Mouse (Mus musculus): ENCODE measurements around the gene Fam83g. TPM values are rescaled to one million over a fixed set of nuclear protein-coding genes. Genes with fewer than 3 reads are reported as not detected.
A peak's percentile ranks its signal among the peaks of the same experiment; 100 is the strongest.
"Not testable (repeated sequence)": the region's sequence is repeated elsewhere in the genome, so short reads cannot be mapped to it uniquely, and the experiment has no call there.

Fam83g gene
- 0.85 and 1.1 TPM in 2 replicates for total RNA-seq (2021)
- long read RNA-seq, experiment 1, full-length matches to known transcripts, result 2 of 4 reads
- long read RNA-seq, experiment 1, partial matches to known transcripts, result 0 of 4 reads
- long read RNA-seq, experiment 1, other reads (novel, unspliced or antisense), result 2 of 4 reads
- long read RNA-seq, experiment 2, partial matches to known transcripts, result 1 of 2 reads
- long read RNA-seq, experiment 2, other reads (novel, unspliced or antisense), result 0 of 2 reads

- peak; percentile 83 for DNase-seq
Measured at GRCm38 (mm10) chr11:61683907-61684731, at the start of gene Fam83g. Fam83g (plus strand) TSS chr11:61684091.

GRCm38 (mm10) chr11:61636309-61636708, 47.6 kb upstream of the Fam83g start:
- not testable (repeated sequence) for DNase-seq

GRCm38 (mm10) chr11:61637413-61637812, 46.5 kb upstream of the Fam83g start:
- no peak for DNase-seq

- DNase-seq, result no peak
Measured at GRCm38 (mm10) chr11:61637856-61638255, 46.0 kb upstream of the Fam83g start.

- peak; percentile 30 for DNase-seq
Measured at GRCm38 (mm10) chr11:61638764-61639536, 44.9 kb upstream of the Fam83g start.

GRCm38 (mm10) chr11:61639601-61640177, 44.2 kb upstream of the Fam83g start:
- DNase-seq, result no peak

- not testable (repeated sequence) for DNase-seq
Measured at GRCm38 (mm10) chr11:61640585-61640984, 43.3 kb upstream of the Fam83g start.

GRCm38 (mm10) chr11:61642106-61642505, 41.8 kb upstream of the Fam83g start:
- DNase-seq, result peak; percentile 17

- DNase-seq, result no peak
Measured at GRCm38 (mm10) chr11:61643184-61643961, 40.5 kb upstream of the Fam83g start.

- DNase-seq, result no peak
Measured at GRCm38 (mm10) chr11:61644576-61645326, 39.1 kb upstream of the Fam83g start.

GRCm38 (mm10) chr11:61645357-61645857, 38.5 kb upstream of the Fam83g start:
- DNase-seq, result no peak

- DNase-seq, result no peak
Measured at GRCm38 (mm10) chr11:61646499-61647039, 37.3 kb upstream of the Fam83g start.

- DNase-seq, result no peak
Measured at GRCm38 (mm10) chr11:61647110-61647910, 36.6 kb upstream of the Fam83g start.

GRCm38 (mm10) chr11:61647956-61648748, 35.7 kb upstream of the Fam83g start:
- DNase-seq, result peak; percentile 54

GRCm38 (mm10) chr11:61648749-61649115, 35.2 kb upstream of the Fam83g start:
- DNase-seq, result no peak

GRCm38 (mm10) chr11:61649163-61649580, 34.7 kb upstream of the Fam83g start:
- DNase-seq, result no peak

- no peak for DNase-seq
Measured at GRCm38 (mm10) chr11:61649626-61650025, 34.3 kb upstream of the Fam83g start.

- DNase-seq, result no peak
Measured at GRCm38 (mm10) chr11:61650470-61651265, 33.2 kb upstream of the Fam83g start.
